Mouse (Mus musculus): ENCODE results near the gene Vsir.

Vsir gene

GRCm38 (mm10) chr10:60390177-60390903 is 43.7 kb downstream of the Vsir start:
- no peak for DNase-seq

GRCm38 (mm10) chr10:60390904-60391420 is 44.3 kb downstream of the Vsir start:
- DNase-seq, result no peak

DNA sequence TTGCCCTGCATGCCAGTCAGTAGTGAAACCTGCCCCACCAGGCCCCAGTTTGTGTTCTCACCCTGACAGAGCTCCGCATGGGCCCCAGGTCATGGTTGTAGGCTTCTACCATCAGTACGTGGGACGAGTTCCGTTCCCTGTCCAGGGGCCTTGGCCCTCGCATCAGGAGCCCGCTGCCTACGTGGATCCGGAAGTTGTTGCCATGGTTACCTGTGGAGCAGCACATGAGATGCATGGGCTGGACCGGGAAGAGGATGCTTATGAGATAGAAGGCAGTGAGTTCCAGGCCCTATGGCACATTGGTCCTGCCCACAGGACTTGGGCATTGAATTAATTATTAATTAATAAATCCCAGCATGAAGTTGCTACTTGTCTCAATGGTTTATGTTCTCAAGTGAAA is 45.0 kb downstream of the Vsir start:
- DNase-seq, result no peak

DNA sequence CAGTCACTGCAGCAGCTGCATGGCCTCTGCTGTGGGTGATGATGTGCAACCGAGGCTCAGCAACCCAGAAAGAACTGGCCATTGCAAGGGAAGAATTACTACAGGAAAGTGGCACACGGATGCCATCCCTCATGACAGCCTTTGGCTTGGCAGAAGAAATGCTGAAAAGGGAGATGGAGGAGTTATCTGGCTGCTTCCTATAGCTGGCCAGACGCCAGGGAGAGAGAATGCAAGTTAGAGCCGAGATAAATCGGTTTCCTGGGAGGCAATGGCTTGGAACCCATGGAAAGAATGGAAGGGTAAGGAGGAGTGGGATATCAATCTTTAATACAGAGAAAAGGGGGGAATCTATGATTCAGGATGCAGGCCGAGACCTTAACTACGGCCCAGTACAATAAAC is 48.3 kb downstream of the Vsir start:
- DNase-seq, result no peak

DNA sequence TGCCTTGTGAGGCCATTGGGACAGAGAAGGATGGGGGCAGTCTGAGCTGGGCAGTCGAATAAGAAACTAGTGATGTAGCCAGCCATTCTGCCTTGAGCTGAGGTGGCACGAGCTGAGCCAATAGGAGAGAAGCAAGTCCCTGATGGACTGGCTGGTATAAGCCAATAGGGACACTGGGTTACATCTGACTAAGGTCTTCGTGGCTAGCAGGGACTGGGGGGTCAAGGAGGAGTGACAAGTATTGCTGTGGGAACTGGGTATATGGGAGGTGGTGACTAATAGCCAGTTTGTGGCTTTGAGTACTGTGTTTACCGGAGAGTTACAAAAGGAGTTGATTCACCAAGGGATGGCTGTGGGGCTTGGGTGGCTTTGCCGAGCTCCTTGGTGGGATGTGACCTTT is 49.0 kb downstream of the Vsir start:
- DNase-seq, result no peak

- no peak for DNase-seq
Observed at GRCm38 (mm10) chr10:60398051-60398814, 51.6 kb downstream of the Vsir start.

DNA sequence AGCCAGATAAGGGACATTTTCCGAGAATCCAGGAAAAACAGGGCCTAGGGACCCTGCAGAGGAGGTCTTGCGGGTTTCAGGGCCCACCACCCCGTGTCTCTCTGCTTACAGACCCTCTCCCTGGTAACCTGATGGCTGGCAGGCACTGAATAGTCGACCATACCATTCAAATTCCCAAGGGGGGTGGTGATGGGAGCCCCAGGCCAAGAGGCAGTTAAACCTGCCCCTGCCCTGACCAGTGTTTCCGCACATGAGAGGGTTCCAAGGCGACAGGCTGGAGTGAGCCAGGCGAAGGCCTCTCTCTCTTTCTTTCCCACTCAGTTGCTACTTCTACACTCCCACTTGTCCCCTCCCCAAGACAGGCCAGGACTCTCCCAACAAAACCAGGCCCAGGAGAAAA is 52.8 kb downstream of the Vsir start, which contains the start of gene Gm17455:
Gm17455 (plus strand) TSS at position 278 of the 400 bp plus-strand sequence.
- no peak for DNase-seq

GRCm38 (mm10) chr10:60400507-60401295 is 54.0 kb downstream of the Vsir start:
- no peak for DNase-seq

DNA sequence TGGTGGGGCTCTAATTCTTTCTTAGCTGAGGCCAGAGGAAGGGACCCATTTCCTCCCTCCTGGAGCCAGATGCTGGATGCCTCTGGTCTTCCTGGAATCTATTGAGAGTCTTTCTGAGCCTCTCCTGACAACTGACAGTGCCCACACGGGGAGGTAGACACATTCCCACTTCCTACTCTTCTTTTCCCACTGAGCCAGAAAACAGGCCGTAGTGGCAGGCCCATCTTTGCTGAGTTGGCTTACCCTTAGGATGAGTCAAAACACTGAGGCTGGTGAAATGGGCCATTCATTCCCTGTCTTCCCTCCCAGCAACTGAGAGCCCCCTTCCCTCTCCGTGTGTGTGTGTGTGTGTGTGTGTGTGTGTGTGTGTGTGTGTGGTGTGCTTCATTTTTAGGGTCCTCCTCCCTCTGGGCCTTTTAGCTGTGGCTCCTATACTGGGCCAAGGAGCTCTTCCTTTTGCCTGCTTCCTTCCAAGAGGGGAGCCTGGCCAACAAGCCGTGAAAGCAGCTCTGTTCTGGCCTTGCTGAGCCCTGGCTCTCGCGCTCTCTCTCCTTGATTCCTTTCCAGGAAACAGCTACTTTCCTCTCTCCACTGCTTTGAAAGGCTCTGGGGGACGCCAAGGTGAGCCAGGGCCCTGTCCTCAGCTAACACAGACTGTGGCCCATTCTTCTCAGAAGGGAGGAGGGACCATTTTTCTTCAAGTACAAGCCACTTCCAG is 59.0 kb downstream of the Vsir start:
- DNase-seq, result no peak

GRCm38 (mm10) chr10:60407831-60408230 is 61.2 kb downstream of the Vsir start:
- DNase-seq, result peak; percentile 67

- DNase-seq, result no peak
Observed at GRCm38 (mm10) chr10:60411794-60412193, 65.1 kb downstream of the Vsir start.

DNA sequence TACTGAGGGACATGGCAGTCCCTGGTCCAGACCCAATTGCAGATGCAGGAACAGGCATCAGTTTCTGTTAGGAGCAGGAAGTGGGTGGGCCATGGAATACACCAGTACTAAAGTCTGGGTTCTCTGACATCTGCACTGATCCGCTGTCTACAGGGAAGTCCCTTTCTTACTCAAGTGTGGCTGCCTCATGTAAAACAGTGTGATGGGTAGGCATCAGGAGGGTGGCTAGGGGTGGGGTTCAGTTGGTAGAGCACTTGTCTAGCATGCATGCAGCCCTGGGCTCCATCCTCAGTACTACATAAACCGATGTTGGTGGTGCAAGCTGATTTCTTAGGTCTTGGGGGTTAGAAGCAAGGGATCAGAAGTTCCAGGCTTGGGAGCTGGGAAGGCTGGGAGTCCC is 67.1 kb downstream of the Vsir start:
- no peak for DNase-seq

- DNase-seq, result peak; percentile 35
Observed at GRCm38 (mm10) chr10:60417041-60417440, 70.4 kb downstream of the Vsir start.

DNA sequence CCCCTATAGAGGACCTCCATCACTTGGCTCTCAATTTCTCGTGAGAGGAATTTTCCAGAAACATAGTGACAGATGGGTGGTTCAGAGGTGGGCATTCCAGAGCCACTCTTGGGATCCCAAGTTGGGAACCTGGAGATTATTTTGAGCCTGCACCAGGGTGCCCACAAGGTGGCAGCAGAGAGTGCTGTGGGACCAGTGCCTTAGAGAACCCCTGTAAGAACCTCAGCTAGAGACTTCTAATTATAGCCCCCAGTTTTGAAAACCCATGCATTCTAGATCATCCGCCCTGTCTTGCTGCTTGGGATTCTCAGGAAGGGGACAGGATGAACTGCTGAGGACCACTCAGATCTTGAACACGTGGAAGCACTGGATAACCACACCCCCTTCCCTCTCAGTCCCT is 71.5 kb downstream of the Vsir start:
- DNase-seq, result peak; percentile 69

DNA sequence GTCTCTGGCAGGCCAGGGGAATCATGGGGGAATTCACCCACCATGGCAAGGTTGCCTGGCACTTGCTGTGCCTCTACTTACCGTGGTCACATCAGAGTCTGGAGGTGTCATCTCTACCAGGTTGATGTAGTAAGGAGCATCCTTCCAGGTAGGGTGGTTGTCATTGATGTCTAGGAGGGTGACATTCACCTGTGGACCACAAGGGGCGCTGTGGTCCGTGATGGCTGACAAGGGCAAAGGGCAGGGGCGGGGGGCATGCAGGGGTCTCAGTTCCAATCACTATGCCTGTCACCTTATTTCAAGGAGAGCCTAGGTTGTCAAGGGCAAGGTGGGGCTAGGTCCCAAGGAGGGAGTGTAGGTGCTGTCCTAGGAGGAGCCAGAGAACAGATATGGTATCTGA is 73.0 kb downstream of the Vsir start:
- no peak for DNase-seq

All from kidney, adult 18-20 months (tissue).